Mouse (Mus musculus): ENCODE data around the gene Atp1a2. TPM values are rescaled to one million over a fixed set of nuclear protein-coding genes. Genes with fewer than 3 reads are reported as not detected.

The Atp1a2 gene
- total and polyA plus RNA-seq, 3 experiments: 0.07 to 0.23 (median 0.13) TPM

DNA sequence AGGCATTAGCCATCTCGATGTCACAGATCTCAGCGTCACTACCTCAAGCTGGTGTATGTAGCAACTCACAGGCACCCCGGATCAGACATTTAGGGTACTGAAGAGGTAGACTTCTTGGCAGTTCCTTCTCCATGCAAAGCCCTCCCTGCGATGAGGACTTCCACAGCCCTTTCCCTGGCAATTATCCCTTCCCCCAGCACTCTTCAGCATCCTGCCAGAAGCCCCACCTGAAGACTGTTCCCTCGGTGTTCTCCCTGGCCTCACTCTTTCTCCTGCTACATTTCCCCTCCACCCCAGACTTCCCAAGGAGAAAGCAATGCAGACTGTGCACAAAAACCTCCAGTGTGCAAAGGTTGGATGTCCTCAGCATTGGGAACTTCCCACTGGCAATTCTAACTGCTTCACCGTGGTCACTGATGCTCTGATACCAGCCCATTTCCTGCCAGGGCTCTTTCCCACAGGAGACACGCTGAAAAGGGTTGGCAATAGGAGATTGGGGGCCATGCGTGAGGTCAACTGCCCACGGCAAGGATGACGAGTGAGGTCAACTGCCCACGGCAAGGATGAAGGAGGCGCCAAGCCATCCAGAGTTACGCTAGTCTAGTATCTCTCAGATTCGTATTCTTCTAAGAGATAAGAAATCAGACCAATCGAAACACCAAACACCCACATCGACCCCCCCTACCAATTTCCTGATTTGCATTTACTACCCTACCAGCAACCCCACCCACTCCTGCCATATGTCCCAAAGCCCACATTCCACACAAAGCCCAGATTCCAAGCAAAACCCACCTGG is 29.5 kb upstream of the Atp1a2 start:
- TF ChIP-seq CTCF (conservative IDR thresholded peaks at IDR 0.05 in 1 of 2, IDR thresholded peaks at IDR 0.05 in 1 of 2; ENCODE audit: low read depth in 2 of 2, low read length in 2 of 2): no peak
- TF ChIP-seq JUN (IDR thresholded peaks at IDR 0.05; ENCODE audit: insufficient read depth, low read depth, low read length): no peak
- TF ChIP-seq ETS1 (conservative IDR thresholded peaks at IDR 0.05; ENCODE audit: low read depth, low read length): no peak
- no peak for TF ChIP-seq MEF2A (IDR thresholded peaks at IDR 0.05; ENCODE audit: borderline replicate concordance, low read depth, low read length)
- no peak for TF ChIP-seq IRF4 (IDR thresholded peaks at IDR 0.05; ENCODE audit: low read depth, low read length)
- no peak for TF ChIP-seq TBP (conservative IDR thresholded peaks at IDR 0.05; ENCODE audit: low read depth, low read length)
- no peak for TF ChIP-seq ELF1 (IDR thresholded peaks at IDR 0.05; ENCODE audit: low read depth, low read length)
- no peak for TF ChIP-seq CHD2 (IDR thresholded peaks at IDR 0.05; ENCODE audit: low read length)
- TF ChIP-seq NELFE (IDR thresholded peaks at IDR 0.05; ENCODE audit: low read depth, low read length): no peak
- H3K4me2 ChIP-seq (ENCODE audit: insufficient read depth, low read depth, poor library complexity, severe bottlenecking): no peak overlapping the region
- H3K9ac ChIP-seq (ENCODE audit: insufficient read depth, low read depth): no peak overlapping the region
- peaks cover 40% of the 10 kb centered on the region for H3K27me3 ChIP-seq (replicated peaks)
- H3K36me3 ChIP-seq (replicated peaks in 1 of 2; ENCODE audit: control insufficient read depth in 1 of 2, insufficient read depth in 1 of 2, low read length in 1 of 2): peaks cover 0 to 9% of the 10 kb centered on the region in 2 experiments
- no peaks in the 10 kb centered on the region for H3K79me2 ChIP-seq (replicated peaks; ENCODE audit: control insufficient read depth, extremely low read depth, insufficient read depth, poor library complexity, severe bottlenecking)
- H3K27ac ChIP-seq (ENCODE audit: insufficient read depth, low read depth): no peak overlapping the region
- no peak for DNase-seq (ENCODE audit: extremely low read depth)
- dilution Hi-C loops (cut with MboI; ENCODE audit: extremely low pct_ligation_motif_present, extremely low pct_unique_long_range_greater_than_20kb, low sequenced_read_pairs) (no loop called here), in situ Hi-C loops (cut with MboI; ENCODE audit: low pct_ligation_motif_present, low pct_unique_long_range_greater_than_20kb, low sequenced_read_pairs) (no loop called here)
- peaks cover 10% of the 10 kb centered on the region for H3K9me3 ChIP-seq (replicated peaks; ENCODE audit: low read length)
- no peaks in the 10 kb centered on the region; a peak in 2 of 4 replicates for H3K4me1 ChIP-seq (ENCODE audit: control insufficient read depth in 1 of 2, insufficient read depth in 2 of 2)
- H3K4me3 ChIP-seq (replicated peaks in 1 of 3; ENCODE audit: low read depth in 2 of 3, low read length in 2 of 3, poor library complexity in 1 of 3): no peak overlapping the region

DNA sequence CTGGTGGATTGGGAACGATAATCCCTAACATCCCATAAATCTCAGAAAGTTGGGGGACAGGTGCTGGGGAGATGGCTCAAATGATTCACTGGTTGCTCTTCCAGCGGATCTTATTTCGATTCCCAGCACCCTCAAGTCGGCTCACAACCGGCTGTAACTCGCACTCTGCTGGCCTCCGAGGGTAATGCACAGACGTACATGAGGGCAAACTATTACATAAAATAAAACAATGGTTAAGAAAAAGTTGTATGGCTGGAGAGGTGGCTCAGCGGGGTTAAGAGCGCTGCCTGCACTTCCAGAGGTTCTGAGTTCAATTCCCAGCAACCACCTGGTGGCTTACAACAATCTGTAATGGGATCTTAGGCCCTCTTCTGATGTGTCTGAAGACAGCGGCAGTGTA is 28.8 kb upstream of the Atp1a2 start:
- TF ChIP-seq CHD1 (IDR thresholded peaks at IDR 0.05; ENCODE audit: low read depth, low read length) (no peak), MEF2A (IDR thresholded peaks at IDR 0.05; ENCODE audit: borderline replicate concordance, low read depth, low read length) (no peak), GABPA (IDR thresholded peaks at IDR 0.05; ENCODE audit: insufficient replicate concordance, low read depth, low read length) (no peak), MYC (IDR thresholded peaks at IDR 0.05; ENCODE audit: low read depth, low read length) (no peak), NELFE (IDR thresholded peaks at IDR 0.05; ENCODE audit: low read depth, low read length) (no peak), UBTF (IDR thresholded peaks at IDR 0.05; ENCODE audit: low read depth, low read length) (no peak), MAX (IDR thresholded peaks at IDR 0.05; ENCODE audit: low read length) (no peak), ETS1 (conservative IDR thresholded peaks at IDR 0.05; ENCODE audit: low read depth, low read length) (no peak), SMC3 (IDR thresholded peaks at IDR 0.05; ENCODE audit: low read depth, low read length) (no peak), KAT2A (IDR thresholded peaks at IDR 0.05; ENCODE audit: insufficient replicate concordance, low read length) (no peak)
- no peak overlapping the region for H3K27ac ChIP-seq (ENCODE audit: insufficient read depth, low read depth)
- no peak for DNase-seq (ENCODE audit: extremely low read depth)
- H3K9me3 ChIP-seq (replicated peaks; ENCODE audit: low read length): peaks cover 10% of the 10 kb centered on the region
- no peaks in the 10 kb centered on the region; a peak in 2 of 4 replicates for H3K4me1 ChIP-seq (ENCODE audit: control insufficient read depth in 1 of 2, insufficient read depth in 2 of 2)
- no peak overlapping the region for H3K9ac ChIP-seq (ENCODE audit: insufficient read depth, low read depth)
- peaks cover 39% of the 10 kb centered on the region for H3K27me3 ChIP-seq (replicated peaks)
- H3K4me3 ChIP-seq (replicated peaks in 1 of 3; ENCODE audit: low read depth in 2 of 3, low read length in 2 of 3, poor library complexity in 1 of 3): no peak overlapping the region
- H3K36me3 ChIP-seq (replicated peaks in 1 of 2; ENCODE audit: control insufficient read depth in 1 of 2, insufficient read depth in 1 of 2, low read length in 1 of 2): peaks cover 0 to 13% of the 10 kb centered on the region in 2 experiments
- in situ Hi-C loops (cut with MboI; ENCODE audit: low pct_ligation_motif_present, low pct_unique_long_range_greater_than_20kb, low sequenced_read_pairs) (no loop called here), dilution Hi-C loops (cut with MboI; ENCODE audit: extremely low pct_ligation_motif_present, extremely low pct_unique_long_range_greater_than_20kb, low sequenced_read_pairs) (no loop called here)
- no peaks in the 10 kb centered on the region for H3K79me2 ChIP-seq (replicated peaks; ENCODE audit: control insufficient read depth, extremely low read depth, insufficient read depth, poor library complexity, severe bottlenecking)
- no peak overlapping the region for H3K4me2 ChIP-seq (ENCODE audit: insufficient read depth, low read depth, poor library complexity, severe bottlenecking)

Measured in CH12.LX (cell line).